Mouse (Mus musculus): ENCODE results near the gene Klc1. TPM values are rescaled to one million over a fixed set of nuclear protein-coding genes. Genes with fewer than 3 reads are reported as not detected.
A peak's percentile ranks its signal among the peaks of the same experiment; 100 is the strongest.

Gene Klc1
- polyA plus RNA-seq, 1 experiment from 2014 or later: 430 TPM

DNA sequence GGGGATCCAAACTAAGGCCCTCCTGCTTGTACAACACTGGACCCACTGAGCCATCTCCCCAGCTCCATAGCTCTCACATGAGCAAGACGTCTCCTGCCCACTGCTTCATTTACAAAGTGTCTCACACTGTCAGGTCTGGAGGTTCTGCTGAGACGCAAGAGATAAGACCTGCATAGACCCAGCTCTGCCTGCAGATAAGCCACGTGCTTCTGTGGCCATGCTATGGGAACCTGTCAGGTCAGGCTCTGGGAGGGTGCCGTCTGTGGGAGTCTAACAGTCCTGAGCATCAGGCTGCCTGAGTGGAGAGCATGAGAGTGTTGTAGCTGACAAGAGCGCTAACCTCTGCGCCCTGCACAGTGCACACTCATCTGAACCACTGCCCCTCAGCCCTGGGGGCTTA lies 28.4 kb downstream of the Klc1 start:
- Histone ChIP-seq H3K36me3 (peaks cover 98% of the 10 kb centered on the region), H3K4me3 (no peak overlapping the region), H3K27me3 (no peaks in the 10 kb centered on the region), H3K9ac (no peak overlapping the region), H3K4me2 (replicated peaks) (no peak overlapping the region), H3K27ac (no peak overlapping the region), H3K4me1 (no peaks in the 10 kb centered on the region), H3K9me3 (replicated peaks) (no peaks in the 10 kb centered on the region)
- 95% methylated on average over 6 of the region's 6 CpGs for WGBS
- ATAC-seq (ENCODE audit: low FRiP score): no peak

DNA sequence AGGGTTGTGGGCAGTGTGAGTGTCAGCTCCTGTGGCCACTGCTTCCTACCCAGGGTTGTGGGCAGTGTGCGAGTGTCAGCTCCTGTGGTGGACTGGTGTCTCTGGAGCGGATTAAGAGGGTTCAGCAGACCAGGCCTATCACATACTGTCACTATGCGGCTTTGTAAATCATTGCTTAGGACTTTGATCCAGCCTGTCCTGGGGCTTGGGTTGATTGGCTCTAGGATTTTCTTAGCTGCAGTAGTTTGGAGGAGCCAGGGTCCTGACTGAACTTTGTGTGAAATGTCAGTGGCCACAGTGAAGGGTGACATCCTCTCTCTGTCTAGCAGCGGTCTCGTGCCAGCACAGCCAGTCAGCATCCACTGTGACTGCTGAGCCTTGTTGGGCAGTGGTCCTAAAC lies 31.4 kb downstream of the Klc1 start:
- Histone ChIP-seq H3K4me2 (replicated peaks) (no peak overlapping the region), H3K36me3 (peaks cover 98% of the 10 kb centered on the region), H3K27me3 (no peaks in the 10 kb centered on the region), H3K4me1 (no peaks in the 10 kb centered on the region), H3K27ac (no peak overlapping the region), H3K4me3 (no peak overlapping the region), H3K9me3 (replicated peaks) (no peaks in the 10 kb centered on the region), H3K9ac (no peak overlapping the region)
- no peak for ATAC-seq (ENCODE audit: low FRiP score)
- 95% methylated on average over 5 of the region's 5 CpGs for WGBS

DNA sequence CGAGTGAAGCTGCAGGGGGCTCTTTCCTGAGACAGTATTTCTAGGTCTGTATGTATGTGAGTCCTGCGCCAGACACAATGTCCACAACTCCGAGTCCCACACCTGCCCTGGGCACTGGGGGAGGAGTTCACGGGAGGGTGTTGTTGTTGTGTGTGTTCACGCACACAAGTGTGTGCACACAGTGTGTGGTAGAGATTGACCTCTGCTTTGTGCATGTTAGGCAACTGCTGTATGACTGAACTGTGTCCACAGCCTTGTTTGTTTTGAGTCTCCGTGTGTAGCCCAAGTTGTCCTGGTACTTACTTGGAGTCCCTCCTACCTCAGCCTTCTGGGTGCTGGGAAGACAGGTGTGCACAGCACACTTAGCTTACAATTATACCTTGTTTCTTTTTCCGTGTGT lies 32.0 kb downstream of the Klc1 start:
- no peaks in the 10 kb centered on the region for H3K27me3 ChIP-seq
- no peak overlapping the region for H3K4me2 ChIP-seq (replicated peaks)
- no peak overlapping the region for H3K9ac ChIP-seq
- no peak overlapping the region for H3K4me3 ChIP-seq
- H3K27ac ChIP-seq: no peak overlapping the region
- no peak for ATAC-seq (ENCODE audit: low FRiP score)
- no peaks in the 10 kb centered on the region for H3K4me1 ChIP-seq
- peaks cover 98% of the 10 kb centered on the region for H3K36me3 ChIP-seq
- H3K9me3 ChIP-seq (replicated peaks): no peaks in the 10 kb centered on the region
- WGBS: 94% methylated on average over 7 of the region's 7 CpGs

DNA sequence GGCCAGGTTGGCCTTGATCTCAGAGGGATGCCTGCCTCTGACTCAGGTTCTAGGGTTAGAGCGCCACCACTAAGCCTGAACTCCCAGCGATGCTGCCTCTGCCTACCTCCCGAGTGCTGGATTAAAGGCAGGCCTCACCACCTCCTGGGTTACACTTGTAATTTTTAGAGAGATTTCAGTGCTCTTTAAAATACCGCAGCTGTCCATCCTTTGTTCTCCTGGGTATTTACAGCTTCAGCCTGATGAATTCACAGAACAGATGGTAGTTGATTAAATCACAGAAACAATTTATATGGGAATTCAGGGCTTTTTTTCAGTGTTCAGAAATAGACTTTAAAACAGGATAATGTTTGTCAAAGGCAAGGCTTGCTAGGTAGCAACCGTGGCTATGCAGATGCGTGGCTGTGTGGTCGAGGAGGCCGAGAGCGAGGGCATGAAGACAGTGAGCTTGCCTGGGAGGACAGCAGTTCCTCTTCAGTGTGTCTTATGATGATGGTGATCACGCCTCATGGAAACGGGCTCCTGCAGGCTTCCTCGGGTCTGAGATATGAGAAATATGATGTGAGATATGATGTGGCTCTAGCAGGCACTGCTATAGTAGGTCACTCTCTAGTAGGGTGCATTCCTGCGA lies 32.9 kb downstream of the Klc1 start:
- Histone ChIP-seq H3K9me3 (replicated peaks) (no peaks in the 10 kb centered on the region), H3K27ac (no peak overlapping the region), H3K4me1 (no peaks in the 10 kb centered on the region), H3K27me3 (no peaks in the 10 kb centered on the region), H3K9ac (no peak overlapping the region), H3K4me3 (no peak overlapping the region), H3K4me2 (replicated peaks) (no peak overlapping the region), H3K36me3 (peaks cover 98% of the 10 kb centered on the region)
- WGBS: 89% methylated on average over 13 of the region's 13 CpGs
- ATAC-seq (ENCODE audit: low FRiP score): no peak

DNA sequence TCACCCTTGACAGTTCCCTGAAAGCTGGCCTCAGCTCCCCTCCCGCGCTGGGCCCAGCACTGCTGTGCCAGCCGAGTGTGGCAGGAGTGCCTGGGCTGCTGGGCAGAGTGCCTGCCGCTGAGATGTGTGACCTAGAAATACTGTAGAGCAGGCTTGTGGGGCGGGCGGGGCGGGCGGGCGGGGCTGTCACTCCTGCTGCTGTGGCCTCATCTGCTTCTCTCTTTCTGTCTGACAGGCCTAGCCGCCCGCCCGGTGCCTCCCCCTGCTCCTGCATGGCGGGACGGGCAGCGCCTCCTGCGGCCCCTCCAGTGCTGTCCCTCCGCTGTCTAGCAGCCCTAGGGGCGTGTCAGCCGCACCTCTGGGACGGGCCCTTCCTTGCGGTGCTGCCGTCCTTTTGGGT lies 35.5 kb downstream of the Klc1 start:
- Histone ChIP-seq H3K27ac (no peak overlapping the region), H3K4me1 (no peaks in the 10 kb centered on the region), H3K9me3 (replicated peaks) (no peaks in the 10 kb centered on the region), H3K36me3 (peaks cover 83% of the 10 kb centered on the region), H3K27me3 (no peaks in the 10 kb centered on the region), H3K4me2 (replicated peaks) (no peak overlapping the region), H3K9ac (no peak overlapping the region), H3K4me3 (no peak overlapping the region)
- WGBS: 77% methylated on average over 22 of the region's 22 CpGs
- no peak for ATAC-seq (ENCODE audit: low FRiP score)

DNA sequence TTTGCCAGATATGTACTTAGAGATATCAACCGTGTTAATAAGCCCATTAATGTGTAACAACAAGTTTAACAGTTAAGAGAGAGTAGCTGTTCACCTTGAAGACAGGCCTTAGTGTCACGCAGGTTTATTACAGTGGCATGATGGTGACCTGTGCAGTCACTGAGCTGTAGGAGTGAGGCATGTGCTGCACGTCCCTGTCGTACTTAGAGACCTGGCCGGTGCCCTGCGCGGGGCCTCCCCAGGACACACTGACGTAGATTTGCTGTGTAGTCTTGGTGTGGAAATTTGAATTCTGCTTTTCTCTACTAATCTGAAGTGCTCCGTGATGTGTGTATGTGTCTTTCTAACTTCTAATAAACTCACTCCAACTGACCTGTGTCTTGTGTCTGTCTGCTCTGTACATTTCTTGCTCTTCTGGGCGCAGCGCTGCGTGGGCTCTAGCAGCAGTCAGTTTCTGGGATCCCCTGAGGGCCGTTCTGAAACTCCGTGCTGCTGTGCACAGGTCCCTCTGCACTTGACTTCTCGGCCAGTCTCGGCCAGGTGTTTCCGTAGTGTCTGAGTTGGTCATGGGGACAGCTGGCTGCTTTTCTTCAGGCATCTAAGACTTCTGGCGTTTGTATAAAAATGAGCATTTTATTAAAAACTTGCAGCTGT lies 36.0 kb downstream of the Klc1 start:
- H3K36me3 ChIP-seq: peaks cover 77% of the 10 kb centered on the region
- no peak overlapping the region for H3K4me3 ChIP-seq
- no peaks in the 10 kb centered on the region for H3K27me3 ChIP-seq
- 94% methylated on average over 18 of the region's 18 CpGs for WGBS
- no peak overlapping the region for H3K27ac ChIP-seq
- H3K9me3 ChIP-seq (replicated peaks): no peaks in the 10 kb centered on the region
- no peak overlapping the region for H3K4me2 ChIP-seq (replicated peaks)
- no peaks in the 10 kb centered on the region for H3K4me1 ChIP-seq
- no peak overlapping the region for H3K9ac ChIP-seq
- no peak for ATAC-seq (ENCODE audit: low FRiP score)

DNA sequence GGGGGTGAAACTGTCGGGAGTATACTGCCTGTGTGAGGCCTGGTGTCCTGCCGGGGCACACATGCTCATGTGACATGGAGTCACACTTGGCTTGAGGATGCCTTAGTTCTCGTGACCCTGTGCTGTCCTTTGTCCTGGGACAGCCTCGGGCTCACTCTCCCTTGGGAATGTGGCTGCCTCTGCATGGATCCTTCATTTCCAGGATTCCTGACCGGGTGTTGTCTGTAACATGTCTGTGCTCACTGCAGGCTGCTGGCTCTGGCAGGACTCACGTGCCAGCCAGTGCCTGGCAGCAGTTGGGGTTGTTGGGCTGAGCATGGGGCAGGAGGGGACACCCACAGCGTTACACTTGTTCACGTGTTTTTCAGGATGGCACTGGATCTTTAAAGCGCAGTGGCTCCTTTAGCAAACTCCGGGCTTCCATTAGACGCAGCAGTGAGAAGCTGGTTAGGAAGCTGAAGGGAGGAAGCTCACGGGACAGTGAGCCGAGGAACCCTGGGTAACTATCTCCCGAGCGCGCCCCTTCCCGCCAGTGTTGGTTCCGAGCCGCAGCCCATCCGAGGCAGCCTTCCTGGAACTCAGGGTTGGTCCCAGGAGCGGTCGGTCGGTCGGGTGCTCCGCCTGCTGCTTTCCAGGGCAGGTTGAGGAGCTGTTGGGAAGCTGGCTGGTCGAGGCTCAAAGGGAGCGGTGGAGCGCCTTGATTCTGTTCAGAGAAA lies 36.7 kb downstream of the Klc1 start:
- Histone ChIP-seq H3K9ac (no peak overlapping the region), H3K27ac (no peak overlapping the region), H3K4me3 (no peak overlapping the region), H3K4me1 (no peaks in the 10 kb centered on the region), H3K36me3 (peaks cover 76% of the 10 kb centered on the region), H3K4me2 (replicated peaks) (no peak overlapping the region), H3K9me3 (replicated peaks) (no peaks in the 10 kb centered on the region), H3K27me3 (no peaks in the 10 kb centered on the region)
- WGBS: 91% methylated on average over 28 of the region's 28 CpGs
- ATAC-seq (ENCODE audit: low FRiP score): no peak

DNA sequence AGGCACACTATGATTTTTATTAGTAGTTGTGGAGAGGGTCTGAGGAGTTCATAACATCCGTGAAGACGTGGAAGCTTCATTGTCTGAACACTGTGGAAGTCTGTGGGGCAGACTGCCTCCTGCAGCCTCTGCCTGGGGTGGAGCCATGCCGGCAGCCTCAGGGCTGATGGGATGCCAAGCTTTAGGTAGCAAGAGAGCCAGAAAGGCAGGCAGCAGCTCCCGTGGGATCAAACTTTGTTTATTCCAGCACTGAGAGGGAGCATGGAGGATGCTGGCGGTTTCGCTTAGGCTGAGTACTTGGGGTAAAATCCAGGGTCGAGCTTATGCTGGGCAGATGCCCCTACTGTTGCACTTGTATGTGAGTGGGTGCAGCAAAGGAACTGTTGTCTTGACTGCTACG lies 38.6 kb downstream of the Klc1 start:
- Histone ChIP-seq H3K4me1 (no peaks in the 10 kb centered on the region), H3K27ac (no peak overlapping the region), H3K36me3 (peaks cover 73% of the 10 kb centered on the region), H3K9me3 (replicated peaks) (no peaks in the 10 kb centered on the region), H3K4me3 (no peak overlapping the region), H3K4me2 (replicated peaks) (no peak overlapping the region), H3K27me3 (no peaks in the 10 kb centered on the region), H3K9ac (no peak overlapping the region)
- WGBS: 91% methylated on average over 8 of the region's 8 CpGs
- no peak for ATAC-seq (ENCODE audit: low FRiP score)

DNA sequence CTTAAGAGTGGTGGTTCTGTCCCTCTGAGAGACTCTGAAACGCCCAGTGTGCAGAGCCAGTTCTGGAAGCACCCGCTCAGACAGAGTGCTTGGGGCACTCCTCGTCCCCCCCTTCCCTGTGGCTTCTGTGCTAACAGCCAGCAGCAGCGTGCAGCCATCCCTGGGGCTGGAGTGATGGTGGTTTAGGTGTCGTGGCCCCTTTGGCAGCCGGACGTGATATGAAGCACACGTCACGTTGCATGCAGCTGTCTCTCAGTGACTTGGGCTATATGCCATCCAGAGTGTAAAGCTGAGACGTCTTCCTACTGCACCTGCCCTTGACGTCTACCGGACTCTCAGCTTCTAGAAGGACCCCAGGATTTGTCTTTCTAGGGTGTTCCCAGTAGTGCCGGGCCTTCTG lies 39.8 kb downstream of the Klc1 start:
- Histone ChIP-seq H3K4me1 (no peaks in the 10 kb centered on the region), H3K9ac (no peak overlapping the region), H3K4me2 (replicated peaks) (no peak overlapping the region), H3K36me3 (peaks cover 75% of the 10 kb centered on the region), H3K27me3 (no peaks in the 10 kb centered on the region), H3K27ac (no peak overlapping the region), H3K4me3 (no peak overlapping the region), H3K9me3 (replicated peaks) (no peaks in the 10 kb centered on the region)
- ATAC-seq (ENCODE audit: low FRiP score): no peak
- WGBS: 94% methylated on average over 13 of the region's 13 CpGs

DNA sequence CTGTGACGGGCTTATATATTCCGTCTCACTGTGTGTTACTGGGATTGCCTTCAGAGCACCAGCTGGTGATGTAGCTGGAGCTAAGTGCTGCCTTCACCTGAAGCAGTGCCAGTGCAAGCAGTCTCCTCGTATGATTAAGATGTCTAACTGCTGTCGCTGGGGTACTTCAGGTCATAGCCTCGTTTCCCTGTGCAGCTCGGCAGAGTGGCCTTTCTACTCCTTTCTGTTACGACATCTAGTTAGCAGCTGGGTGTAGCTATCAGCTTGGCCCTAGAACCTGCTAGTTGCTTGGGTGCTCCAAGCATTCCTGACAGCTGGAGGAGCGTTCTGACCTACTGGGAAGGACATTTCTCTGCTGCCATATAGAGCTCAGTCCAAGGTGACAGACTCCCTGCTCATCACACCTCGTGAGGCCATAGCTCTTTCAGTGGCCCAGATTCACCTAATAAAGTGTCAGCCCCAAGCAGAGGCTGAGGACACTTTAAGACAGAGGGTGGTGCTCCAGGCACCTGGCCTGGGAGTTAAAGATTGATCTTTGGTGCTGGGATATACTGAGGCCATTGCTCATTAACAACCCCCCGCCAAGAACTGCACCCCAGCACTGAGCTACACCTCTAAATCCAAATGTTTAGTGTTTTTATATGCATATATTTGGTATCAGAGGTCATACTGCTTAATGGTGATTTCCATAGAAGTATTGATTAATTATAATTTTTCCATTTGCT lies 42.0 kb downstream of the Klc1 start:
- H3K27me3 ChIP-seq: no peaks in the 10 kb centered on the region
- H3K4me2 ChIP-seq (replicated peaks): no peak overlapping the region
- no peak for ATAC-seq (ENCODE audit: low FRiP score)
- H3K4me3 ChIP-seq: no peak overlapping the region
- H3K9ac ChIP-seq: no peak overlapping the region
- no peaks in the 10 kb centered on the region for H3K4me1 ChIP-seq
- WGBS: 92% methylated on average over 10 of the region's 10 CpGs
- H3K9me3 ChIP-seq (replicated peaks): no peaks in the 10 kb centered on the region
- H3K27ac ChIP-seq: no peak overlapping the region
- H3K36me3 ChIP-seq: peaks cover 75% of the 10 kb centered on the region

DNA sequence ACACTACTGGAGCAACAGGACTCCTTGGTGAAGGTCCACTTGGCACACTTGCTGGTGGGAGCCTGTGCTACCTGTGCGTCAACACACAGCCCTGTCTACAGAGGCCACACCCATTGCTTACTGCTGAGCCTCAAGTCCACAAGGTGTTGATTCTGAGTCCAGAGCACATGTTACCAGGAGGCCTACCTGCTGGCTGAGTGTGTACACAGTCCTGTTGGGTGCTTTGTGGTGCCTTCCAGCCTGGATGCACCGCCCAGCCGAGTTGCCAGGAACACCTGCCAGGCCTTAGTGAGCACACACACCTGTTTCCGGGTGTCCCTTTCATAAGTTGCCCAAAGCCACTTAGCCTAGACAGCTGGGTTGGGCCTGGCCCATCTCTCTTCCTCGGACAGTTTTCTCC lies 44.9 kb downstream of the Klc1 start:
- Histone ChIP-seq H3K27me3 (no peaks in the 10 kb centered on the region), H3K4me2 (replicated peaks) (no peak overlapping the region), H3K9me3 (replicated peaks) (no peaks in the 10 kb centered on the region), H3K9ac (no peak overlapping the region), H3K36me3 (peaks cover 86% of the 10 kb centered on the region), H3K4me1 (no peaks in the 10 kb centered on the region), H3K4me3 (no peak overlapping the region), H3K27ac (no peak overlapping the region)
- ATAC-seq (ENCODE audit: low FRiP score): no peak
- WGBS: 85% methylated on average over 5 of the region's 5 CpGs

DNA sequence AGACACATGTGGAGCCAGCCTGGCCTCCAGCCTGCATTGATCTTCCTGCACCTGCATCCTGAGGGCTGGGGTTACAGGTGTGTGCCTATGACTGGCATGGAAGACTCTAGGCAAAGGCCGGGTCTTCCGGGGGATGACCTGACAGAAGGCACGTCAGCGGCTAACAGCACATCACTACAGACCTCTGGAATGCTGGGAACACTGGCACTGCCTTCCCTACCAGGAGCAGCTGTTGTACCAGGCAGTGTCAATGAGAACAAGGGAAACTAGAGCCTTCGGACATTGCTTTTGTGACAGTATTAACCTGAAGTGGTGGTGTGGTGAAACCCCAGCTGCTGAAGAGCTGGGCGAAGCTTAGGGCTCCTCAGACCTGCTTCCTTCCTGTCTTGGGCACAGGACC lies 50.1 kb downstream of the Klc1 start:
- peak overlapping the region; percentile 2; the same call in 1 of the 2 replicates for H3K9ac ChIP-seq
- H3K36me3 ChIP-seq: peaks cover 53% of the 10 kb centered on the region
- 92% methylated on average over 6 of the region's 6 CpGs for WGBS
- H3K4me3 ChIP-seq: no peak overlapping the region
- ATAC-seq (ENCODE audit: low FRiP score): no peak
- no peaks in the 10 kb centered on the region for H3K9me3 ChIP-seq (replicated peaks)
- 0 out of 2 replicates have a peak overlapping the region, but pooled peaks have one; percentile 18 for H3K27ac ChIP-seq
- peaks cover 23% of the 10 kb centered on the region for H3K4me1 ChIP-seq
- no peak overlapping the region for H3K4me2 ChIP-seq (replicated peaks)
- no peaks in the 10 kb centered on the region for H3K27me3 ChIP-seq
